Mouse (Mus musculus) urinary bladder, postnatal 36 days (tissue): ENCODE results near the gene Zfyve16.

Source experiments
- DNase-seq, 2 experiments: peaks; one replicate each; pipeline ENCODE4 v3.0.0; 2022; ENCODE audit warnings: low spot score in 2 of 2, mixed read lengths in 1 of 2

The Zfyve16 gene

GRCm38 (mm10) chr13:92467891-92468290 lies 62.8 kb downstream of the Zfyve16 start:
- DNase-seq, result no peak

DNA sequence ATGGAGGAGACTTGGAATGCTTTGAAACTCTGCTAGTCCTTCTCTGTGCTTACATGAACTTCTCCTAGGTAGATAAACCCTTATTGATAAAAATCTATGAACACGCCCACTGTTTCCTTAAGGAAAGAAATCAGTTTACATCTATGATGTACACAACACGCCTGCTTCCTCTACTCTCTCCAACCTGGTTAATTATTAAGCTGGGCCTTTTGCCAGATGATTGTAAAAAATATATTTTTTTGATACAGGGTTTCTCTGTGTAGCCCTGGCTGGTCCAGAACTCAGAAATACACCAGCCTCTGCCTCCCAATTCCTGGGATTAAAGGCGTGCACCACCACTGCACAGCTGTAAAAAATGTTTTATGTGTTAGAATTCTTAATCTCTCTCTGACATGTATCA lies 66.0 kb downstream of the Zfyve16 start:
- no peak for DNase-seq

DNA sequence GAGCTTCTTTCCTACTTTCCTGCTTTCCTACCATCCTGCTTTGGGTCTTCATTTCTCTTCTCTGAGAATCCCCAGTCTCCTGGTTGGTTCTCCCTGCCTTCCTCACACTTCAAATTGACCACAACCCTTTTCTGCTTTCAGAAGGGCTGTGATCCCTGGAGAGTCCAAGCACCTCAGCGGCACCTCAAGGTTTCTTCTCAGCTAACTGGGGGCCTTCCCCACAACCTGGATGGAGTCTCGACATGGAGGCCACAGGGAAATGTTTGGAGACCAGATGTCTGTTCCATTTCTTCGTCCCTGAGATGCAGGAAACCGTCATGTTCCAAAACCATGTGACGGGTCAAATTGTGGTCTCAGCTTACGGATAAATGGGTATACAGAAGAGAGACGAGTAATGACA lies 83.8 kb downstream of the Zfyve16 start:
- DNase-seq, result no peak

DNA sequence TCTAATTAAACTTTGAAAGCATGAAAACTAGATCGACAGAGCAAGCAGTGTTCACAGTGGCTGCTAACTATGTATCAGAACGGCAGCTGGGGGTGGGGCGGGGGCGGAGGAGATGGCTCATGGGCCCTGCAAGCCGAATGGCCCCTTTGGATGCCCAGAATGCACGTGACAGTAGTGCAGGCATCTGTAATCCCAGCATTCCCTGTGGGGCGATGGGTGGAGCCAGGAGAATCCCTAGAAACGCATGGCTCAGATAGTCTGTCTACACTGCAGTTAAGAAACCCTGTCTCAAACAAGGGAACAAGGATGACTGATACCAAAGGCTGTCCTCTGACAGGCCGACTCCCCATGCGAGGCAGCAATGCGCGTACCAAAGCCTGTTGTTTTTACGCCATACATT lies 90.4 kb downstream of the Zfyve16 start:
- DNase-seq, result no peak

DNA sequence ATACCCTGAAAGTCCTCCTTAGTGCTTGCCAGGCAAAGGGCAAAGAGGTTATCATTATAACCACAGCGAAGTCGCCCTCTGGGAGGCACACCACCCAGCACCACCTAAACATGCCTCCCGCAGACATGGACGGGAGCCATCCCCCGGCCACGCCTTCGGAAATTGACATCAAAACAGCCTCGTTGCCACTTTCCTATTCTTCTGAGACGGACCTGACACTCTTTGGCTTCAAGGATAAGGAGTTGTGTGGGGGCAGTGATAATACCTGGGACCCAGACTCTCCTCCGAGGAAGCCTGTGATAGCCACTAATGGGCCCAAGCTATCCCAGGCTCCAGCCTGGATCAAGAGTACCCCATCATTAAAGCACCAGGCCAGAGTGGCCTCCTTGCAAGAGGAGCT lies 92.0 kb downstream of the Zfyve16 start:
- DNase-seq, result no peak
